Mouse (Mus musculus): ENCODE data around the gene Dda1. TPM values are rescaled to one million over a fixed set of nuclear protein-coding genes. Genes with fewer than 3 reads are reported as not detected.

Gene Dda1
- total RNA-seq, 1 experiment from 2014 or later: 17.6 TPM

DNA sequence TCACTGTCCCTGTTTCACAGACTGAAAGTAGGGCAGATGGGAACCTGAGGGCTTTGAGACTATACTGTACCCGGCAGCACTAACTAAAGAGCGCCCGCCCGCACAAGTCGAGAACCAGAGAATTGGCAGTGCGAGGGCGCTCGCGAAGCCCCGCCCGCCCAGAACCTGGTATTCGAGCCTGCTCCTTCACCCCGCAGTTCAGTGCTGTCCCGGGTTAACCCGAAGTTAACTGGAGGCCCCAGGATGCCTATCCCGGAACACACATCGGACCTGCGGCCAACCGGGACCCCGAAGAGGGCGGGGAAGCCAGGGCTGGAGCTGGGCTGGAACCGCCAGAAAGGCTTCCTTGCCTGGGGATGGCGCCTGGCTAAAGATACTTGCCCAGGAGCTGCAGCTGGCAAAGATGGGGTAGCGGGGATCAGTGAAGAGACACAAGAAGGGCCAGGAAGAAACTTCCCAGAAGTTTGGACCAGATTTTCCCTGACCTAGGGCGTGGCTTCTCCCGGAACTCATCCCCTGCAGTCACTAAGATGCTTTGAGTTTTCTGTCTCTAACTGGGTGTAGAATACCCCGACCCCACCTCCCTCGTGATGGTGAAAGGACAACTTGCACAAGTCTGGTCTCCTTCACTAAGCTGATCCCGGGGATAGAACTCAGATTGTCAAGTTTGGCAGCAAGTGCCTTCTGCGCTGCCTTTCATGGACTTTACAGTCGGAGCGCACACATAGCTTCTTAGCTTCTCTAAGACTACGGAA lies 18.9 kb downstream of the Dda1 start, which contains the start of gene Gtpbp3:
Gene Gtpbp3, plus strand, starts transcription at position 413 of the 755 bp plus-strand sequence.
- peak; percentile 41 for ATAC-seq (replicated peaks; ENCODE audit: low read depth, poor library complexity, severe bottlenecking)

DNA sequence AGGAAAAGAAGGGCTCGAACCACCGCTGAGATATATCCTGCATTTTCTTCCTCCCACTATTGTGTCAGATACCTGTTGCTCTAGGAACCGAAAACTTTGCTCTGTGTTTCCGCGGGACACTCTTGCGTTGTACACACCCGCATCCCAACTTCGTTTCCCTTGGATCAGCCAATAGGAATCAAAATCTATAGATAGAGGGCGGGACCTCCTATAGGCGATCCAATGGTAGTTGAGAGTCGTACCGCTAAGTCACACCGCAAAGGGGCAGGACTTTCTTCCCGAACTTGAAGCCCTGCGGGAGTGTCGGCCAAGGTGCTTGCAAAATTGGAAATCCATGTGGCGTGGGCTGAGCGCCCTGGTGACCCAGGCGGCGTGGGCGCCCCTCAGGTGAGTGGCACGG lies 19.5 kb downstream of the Dda1 start:
- peak; percentile 88 for ATAC-seq (replicated peaks; ENCODE audit: low read depth, poor library complexity, severe bottlenecking)

DNA sequence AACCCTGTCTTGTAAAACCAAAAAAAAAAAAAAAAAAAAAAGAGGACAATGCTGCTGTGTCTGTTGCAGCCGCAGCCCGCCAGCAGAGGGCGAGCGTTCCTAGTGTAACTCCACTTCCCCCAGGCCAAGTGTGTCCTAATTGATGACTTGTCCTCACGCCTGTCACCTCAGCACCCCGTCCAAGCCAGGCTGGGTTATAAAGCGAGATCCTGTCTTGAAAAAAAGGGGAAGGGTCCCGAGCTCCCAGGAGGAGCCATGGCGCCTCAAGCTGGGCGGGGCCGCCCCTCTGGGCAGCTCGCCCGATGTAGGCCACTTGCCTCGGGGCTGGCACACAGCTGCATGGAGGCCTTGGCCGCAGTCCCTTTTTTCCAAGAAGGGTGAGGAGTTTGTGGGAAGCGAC lies 26.0 kb downstream of the Dda1 start:
- peak; percentile 98 for ATAC-seq (replicated peaks; ENCODE audit: low read depth, poor library complexity, severe bottlenecking)

DNA sequence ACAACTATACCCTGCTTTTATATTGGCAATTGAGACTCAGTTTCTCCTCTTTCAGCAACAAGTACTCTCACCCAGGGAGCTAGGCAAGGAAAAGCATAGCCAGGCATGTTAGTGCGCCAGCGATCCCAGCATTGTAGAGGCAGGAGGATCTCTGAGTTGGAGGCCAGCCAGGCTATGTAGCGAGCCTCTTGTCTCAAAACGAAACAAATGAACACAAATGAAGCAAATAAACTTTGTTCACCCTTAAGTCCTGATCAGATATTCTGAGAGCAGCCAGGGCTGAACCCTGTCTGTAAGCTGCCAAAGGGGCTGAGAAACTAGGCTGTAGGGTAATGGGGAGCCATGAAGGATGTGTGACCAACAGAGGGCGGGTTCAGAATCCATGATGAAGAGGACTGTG lies 26.8 kb downstream of the Dda1 start:
- ATAC-seq (replicated peaks; ENCODE audit: low read depth, poor library complexity, severe bottlenecking): no peak

DNA sequence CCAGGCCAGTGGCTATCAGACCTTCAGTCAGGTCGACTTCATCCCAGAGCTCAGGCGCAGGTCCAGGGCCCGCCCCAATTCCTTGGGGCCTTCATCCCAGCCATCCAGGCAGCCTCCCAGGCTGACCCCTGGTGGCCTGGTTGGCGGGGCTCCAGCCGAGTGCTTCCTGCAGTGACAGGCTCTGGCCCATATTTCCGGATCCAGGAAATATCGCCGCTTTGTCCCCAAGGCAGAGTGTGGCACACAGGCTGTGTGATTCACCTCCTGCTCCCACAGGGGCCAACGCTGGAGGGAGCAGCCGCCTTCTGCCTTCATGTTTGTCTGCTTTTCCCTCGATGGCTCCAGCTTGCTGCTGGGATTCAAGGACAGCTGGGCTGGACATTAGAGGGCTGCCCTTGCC lies 27.5 kb downstream of the Dda1 start:
- ATAC-seq (replicated peaks; ENCODE audit: low read depth, poor library complexity, severe bottlenecking): no peak

DNA sequence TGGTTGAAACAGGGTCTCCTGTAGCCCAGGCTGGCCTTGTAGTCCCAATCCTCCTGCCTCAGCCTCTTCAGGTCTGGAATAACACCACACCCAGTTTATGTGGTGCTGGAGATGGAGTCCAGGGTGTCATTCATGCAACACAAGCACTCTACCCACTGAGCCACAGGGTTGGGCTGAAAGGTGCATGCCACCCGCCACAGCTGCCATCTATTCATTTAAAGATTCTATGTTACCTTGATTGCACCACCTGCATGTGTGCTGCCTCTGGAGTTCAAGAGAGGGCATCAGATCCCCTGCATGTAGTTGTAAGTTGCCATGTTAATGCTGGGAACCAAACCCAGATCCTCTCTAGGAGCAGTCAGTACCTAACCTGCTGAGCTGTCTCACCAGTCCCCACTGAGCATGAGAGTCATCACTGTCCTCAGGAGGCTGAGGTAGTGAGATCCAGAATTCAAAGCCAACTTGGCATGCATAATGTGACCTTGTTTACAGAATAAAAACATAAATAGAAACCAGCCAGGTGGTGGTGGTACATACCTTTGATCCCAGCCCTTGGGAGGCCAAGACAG lies 28.2 kb downstream of the Dda1 start:
- no peak for ATAC-seq (replicated peaks; ENCODE audit: low read depth, poor library complexity, severe bottlenecking)

DNA sequence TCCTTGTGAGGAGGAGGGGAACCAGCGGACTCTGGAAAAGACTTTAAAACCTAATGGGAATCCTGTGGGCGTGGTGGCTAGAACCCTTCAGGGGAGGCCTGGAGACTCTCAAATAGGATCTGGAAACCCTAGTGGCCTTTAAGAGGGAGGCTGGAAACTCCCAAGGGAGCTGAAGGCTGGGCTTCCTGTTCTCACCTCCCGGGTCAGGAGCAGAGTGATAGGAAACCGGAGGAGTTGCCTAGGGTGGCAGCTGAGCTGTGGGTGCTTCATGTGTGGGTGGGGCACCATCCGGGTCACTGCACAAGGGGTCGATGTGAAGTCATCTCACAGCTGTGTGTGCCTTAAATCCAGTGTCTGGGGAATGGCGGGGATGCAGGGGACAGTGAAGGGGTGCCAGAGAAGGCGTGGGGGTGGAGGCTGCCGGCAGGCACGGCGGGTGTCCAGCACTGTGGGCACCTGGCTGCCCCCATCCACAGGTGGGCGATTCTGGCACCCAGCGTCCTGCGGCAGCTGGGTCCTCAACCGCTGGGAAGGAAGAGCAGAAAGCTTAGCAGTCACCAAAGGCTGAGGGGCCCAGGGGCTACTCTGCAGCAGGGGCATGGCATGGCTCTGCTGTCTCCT lies 29.0 kb downstream of the Dda1 start:
- ATAC-seq (replicated peaks; ENCODE audit: low read depth, poor library complexity, severe bottlenecking): no peak

DNA sequence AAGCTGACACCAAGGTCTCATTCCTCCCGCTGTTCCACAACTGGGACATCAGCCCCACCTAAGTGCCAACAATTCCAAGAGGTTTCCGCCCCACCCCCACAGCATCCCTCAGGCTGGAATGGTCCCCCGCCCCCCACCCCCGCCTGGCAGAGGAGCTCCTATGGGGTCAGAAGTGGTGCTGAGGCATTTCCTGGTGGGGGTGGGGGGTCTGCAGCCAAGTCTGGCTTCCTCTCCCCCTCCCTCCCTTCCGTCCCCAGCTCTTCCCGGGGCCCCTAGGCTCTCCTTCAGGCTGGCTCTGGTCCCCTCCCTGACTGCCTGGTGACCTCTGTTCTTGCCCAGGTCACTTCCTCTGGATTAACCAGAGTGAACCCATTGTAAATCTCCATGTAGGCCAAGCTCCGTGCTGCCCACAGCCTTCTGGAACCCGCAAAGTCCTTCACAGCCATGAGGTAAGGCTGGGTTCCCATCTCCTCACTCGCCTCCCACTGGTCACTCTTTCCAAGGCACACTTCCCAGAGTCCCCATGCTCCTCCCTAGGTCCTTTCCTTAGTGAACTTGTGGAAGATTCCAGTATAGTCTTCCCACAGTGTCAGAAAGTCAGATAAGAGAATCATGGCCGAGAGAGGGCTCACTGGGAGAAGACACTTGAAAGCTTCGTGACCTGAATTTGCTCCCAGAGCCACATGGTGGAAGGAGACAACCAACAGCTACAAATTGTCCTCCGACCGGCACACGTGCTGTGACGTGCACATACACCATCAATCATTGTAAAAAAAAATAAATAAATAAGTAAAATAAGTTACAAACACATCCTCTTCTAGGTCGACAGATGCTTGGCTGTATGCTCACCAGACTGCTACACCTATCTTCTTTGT lies 30.1 kb downstream of the Dda1 start:
- no peak for ATAC-seq (replicated peaks; ENCODE audit: low read depth, poor library complexity, severe bottlenecking)

DNA sequence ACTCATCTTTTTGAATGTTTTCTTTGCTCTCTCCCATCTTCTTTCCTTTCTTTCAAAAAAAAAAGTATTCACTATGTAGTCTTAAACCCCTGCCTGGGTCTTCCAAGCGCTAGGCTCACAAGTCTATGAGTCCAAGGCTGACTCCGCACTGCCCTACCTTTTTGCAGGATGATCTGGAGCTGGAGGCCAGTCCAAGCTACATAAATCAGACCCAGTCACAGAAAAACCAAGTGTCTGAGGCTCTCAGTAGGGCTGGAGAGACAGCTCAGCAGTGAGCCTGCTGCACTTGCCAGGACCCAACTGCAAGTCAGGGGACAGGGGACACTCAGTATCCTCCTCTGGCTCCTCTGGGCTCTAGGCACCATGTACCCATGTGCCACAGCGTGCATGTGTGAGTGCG lies 35.4 kb downstream of the Dda1 start:
- no peak for ATAC-seq (replicated peaks; ENCODE audit: low read depth, poor library complexity, severe bottlenecking)

DNA sequence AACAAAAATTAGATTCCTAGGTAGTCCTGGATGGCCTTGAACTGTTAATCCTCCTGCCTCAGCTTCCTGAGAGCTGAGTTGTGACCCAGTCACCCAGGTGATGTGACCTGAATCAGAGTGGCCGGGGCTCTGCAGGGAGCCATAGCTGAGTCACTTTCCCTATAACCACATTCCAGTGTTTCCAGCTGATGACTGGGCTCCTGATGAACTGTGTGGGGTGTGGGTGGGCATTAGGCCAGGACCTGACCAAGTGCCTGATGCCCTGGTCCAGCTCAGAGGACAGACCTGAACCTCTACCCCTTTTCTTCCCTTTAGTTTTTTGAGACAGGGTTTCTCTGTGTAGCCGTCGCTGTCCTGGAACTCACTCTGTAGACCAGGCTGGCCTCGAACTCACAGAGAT lies 36.3 kb downstream of the Dda1 start:
- ATAC-seq (replicated peaks; ENCODE audit: low read depth, poor library complexity, severe bottlenecking): no peak

DNA sequence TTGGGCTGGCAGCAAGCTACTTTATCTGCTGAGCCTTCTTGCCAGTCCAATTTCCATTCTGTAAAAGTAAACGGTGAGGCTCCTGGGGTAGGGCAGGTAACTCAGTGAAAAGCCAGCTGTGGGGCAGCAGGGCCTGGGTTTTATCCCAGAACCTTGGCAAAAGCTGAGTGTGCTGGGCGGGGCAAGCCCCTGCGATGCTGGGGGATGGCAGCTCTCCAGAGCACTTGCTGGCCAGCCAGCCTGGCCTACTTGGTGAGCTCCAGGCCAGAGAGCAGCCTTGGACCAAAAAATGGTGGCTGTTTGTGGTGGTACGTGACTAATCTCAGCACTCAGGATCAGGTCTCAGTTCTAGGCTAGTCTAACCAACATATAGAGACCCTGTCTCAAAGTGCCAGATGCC lies 37.0 kb downstream of the Dda1 start:
- no peak for ATAC-seq (replicated peaks; ENCODE audit: low read depth, poor library complexity, severe bottlenecking)

DNA sequence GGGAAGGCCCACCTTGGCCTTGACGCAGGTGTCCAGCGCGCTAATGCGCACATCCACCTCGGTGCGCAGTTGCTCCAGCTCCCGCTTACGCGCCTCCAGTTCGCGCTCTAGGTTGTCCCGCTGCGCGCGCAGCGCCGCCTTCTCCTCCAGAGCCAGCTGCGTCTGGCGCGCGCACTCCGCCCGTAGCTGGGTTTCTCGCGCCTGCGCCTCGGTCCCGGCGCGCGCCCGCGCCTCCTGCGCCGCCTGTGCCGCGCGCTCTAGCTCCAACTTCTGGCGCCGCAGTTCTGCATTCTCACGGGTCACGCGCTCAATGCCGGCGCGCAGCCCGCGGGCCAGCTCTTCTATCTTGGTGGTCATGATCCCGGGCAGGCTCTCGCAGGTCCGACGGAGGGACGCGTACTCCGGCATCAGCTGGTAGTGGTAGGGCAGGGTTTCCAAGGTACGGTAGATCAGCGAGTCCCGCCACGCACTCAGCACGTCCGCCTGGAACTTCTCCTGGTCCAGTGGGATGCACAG lies 38.6 kb downstream of the Dda1 start:
- peak; percentile 51 for ATAC-seq (replicated peaks; ENCODE audit: low read depth, poor library complexity, severe bottlenecking)

DNA sequence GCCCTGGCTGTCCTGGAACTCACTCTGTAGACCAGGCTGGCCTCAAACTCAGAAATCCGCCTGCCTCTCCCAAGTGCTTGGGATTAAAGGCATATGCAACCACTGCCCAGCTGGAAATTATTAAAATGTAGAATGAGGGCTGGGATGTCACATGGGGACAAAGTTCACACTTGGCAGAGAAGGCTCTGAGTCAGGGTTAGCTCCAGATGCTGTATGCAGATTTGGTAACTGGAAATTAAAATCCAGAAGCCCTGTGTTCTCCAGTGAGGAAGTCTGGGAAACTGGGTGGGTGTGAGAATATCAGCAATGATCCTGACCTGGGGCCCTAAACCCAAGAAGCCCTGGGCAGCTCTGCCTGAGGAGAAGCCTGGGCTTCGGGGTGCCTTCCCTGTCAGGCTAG lies 40.3 kb downstream of the Dda1 start:
- no peak for ATAC-seq (replicated peaks; ENCODE audit: low read depth, poor library complexity, severe bottlenecking)

DNA sequence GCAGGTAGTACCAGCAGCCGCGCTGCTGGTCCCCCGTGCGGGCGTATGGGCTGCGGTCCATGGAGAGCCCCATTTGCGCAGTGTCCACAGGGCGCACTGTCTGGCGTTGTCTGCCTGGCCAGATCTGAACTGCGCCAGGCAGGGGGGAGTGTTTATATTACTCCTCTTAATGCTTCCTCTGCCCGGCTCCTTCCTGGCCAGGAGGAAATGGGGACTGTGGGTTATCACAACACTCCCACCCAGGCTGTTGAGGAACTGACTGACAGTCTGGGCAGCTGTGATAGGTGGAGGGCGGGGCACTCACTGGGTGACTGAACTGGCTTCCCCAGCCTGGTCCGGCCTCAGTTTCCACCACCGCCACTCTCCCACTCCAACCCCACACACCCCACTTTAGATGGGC lies 42.6 kb downstream of the Dda1 start, which contains the start of gene Plvap:
Gene Plvap, minus strand, starts transcription at position 109 of the 400 bp plus-strand sequence.
- peak; percentile 85 for ATAC-seq (replicated peaks; ENCODE audit: low read depth, poor library complexity, severe bottlenecking)

DNA sequence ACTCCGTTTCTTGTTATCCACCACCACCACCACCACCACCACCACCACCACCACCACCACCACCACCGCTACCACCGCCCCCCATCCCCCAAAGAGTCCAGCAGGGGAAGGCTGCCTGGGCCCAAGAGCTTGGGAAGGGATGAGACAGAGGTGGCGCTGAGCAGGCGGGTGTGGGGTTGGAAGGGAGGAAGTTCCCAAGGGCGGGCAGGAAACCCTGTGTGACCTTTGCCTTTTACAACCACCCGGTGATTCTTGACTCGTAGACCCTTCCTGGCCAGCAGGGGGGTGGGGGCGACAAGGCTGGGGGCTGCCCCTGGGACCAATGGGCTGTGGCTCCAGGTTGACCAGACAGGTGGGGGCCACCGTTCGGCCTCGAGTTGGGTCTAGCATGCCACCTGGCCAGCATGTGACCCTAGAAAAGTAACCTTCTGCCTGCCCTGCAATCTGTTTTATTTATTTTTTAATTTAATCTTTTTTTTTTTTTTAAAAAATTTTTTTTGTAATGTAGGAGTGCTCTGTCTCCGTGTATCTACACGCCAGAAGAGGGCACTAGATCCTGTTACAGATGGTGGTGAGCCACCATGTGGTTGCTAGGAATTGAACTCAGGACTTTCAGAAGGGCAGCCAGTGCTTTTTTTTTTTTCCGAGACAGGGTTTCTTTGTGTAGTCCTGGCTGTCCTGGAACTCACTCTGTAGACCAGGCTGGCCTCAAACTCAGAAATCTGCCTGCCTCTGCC lies 44.2 kb downstream of the Dda1 start:
- ATAC-seq (replicated peaks; ENCODE audit: low read depth, poor library complexity, severe bottlenecking): no peak

DNA sequence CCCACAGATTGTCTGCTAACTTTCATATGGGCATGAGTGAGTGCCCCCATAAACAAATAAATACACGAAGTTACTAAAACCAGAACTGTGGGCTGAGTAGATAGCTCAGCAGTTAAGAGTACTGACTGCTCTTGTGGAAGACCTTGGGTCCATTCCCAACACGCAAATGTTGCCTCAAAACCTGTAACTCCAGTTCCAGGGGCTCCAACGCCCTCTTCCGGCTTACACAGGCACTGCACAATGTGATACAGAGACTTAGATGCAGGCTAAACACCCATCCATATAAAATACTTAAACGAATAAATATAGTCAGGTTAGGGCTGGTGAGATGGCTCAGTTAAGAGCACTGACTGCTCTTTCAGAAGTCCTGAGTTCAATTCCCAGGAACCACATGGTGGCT lies 46.0 kb downstream of the Dda1 start:
- ATAC-seq (replicated peaks; ENCODE audit: low read depth, poor library complexity, severe bottlenecking): no peak

DNA sequence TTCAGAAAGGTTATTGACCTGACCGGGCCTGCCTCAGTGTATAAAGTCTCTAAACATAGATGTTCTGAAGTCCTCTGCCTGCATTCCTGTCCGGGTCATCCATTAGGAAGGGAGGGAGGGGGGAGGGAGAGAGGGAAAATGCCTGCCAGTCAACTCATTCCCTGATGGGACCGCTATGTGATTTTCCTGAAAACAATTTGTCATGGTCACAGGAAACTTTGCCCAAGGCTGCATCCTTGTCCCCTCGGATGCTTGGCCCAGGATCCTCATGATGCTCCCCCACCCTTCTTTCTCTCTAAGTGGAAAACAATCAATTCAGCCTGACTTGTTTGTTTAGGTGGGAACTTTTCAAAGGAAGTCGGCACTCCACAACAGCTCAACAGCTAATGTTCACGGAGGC lies 47.8 kb downstream of the Dda1 start:
- no peak for ATAC-seq (replicated peaks; ENCODE audit: low read depth, poor library complexity, severe bottlenecking)

DNA sequence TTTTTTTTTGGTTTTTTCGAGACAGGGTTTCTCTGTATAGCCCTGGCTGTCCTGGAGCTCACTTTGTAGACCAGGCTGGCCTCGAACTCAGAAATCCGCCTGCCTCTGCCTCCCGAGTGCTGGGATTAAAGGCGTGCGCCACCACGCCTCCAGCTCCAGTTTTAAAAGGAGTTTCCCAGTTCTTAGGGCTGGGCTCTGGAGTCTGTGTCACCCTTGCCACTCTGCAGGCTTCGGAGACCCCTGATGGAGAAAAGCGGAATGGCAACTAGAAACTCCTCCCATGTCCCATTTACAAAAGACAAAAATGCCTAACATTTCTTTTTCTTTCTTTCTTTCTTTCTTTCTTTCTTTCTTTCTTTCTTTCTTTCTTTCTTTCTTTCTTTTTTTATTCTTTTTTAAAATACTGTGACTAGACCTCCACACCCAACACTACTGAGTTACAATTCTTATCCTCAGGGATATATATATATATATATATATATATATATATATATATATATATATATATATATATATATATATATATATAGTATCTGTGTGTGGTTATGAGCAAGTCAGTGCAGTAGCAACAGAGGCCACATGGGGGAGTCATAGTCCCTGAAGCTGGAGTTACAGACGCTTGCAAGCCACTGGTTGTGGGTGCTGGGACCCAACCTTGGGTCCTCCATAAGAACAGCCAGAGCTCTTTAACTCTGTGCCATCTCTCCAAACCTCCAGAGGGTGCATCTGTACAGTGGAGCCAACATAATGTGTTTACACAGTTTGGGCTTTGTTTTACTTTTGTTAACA lies 50.2 kb downstream of the Dda1 start:
- peak; percentile 70 for ATAC-seq (replicated peaks; ENCODE audit: low read depth, poor library complexity, severe bottlenecking)

DNA sequence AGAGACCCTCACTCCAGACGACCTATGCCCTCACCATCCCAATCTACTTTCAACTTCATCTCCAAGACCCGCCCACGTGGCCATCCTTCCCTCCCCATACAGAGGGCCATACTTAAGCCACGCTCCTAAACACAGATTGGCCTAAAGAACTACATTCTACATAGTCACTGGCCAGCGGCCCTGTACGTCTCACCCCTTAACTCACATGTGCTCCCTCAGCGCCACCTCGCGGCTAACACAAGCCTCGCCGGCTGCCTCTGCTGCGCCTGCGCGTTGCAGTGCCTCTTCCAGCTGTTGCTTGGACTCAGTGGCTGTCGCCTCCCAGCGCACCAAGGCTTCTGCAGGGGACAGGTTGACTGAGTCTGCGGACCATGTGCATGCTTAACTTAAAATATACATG lies 52.6 kb downstream of the Dda1 start:
- peak; percentile 96 for ATAC-seq (replicated peaks; ENCODE audit: low read depth, poor library complexity, severe bottlenecking)
